Mouse (Mus musculus) right cerebral cortex, postnatal 10 days (tissue): ENCODE measurements around the gene Avil.

Source experiments
- DNase-seq, 2 experiments: peaks; one replicate each; pipeline ENCODE4 v3.0.0; 2021; ENCODE audit warnings: low spot score in 2 of 2

Avil gene

DNA sequence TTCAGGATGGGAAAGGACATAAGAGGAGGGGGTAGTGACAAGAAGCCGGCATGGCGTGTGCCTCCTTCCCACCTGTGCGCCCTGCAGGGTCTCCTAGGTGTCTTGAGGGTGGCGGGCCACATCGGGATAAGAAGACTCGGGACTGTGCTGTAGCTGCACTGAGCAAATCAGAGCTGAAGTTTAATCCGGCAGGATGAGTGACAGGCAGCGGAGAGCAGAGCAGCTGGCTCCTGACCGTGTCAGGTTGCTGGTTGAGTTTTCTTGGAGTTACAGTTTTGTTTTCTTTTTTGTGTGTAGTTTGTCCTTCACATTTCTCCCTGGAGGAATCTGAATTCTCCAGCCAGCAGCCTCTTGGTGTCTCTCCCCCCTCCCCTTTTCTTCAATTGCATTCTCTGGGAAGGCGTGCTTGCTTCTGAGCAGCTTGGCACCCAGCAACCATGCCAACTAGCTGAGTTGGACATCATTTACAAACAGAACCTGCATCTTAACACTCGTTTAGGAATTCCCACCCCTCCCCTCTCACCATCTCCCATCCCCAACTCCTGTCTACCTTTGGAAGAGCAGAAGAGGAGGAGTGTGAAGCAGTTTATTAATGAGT is 19.5 kb upstream of the Avil start:
- peak in 1 of 2 experiments; percentile 58 for DNase-seq

DNA sequence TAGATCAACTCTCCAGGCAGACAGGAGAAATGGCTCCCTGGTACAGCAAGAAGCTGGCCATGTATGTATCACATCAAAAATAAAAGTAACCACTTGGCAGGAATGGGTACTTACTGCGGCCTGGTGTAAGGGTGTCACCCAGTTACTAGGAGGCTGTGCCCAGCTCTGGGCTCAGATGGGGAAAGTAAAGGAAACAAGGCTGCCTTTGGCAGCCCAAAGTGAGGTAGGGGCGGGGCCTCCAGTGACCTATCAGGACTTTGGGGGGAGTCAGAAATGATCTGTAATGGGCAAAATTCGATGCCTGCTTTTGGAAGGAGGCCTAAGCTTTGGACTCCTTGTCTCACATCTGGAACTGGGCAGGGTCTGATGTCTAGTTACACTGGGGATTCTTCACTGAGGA is 18.8 kb upstream of the Avil start:
- DNase-seq: peak in 1 of 2 experiments; percentile 32

DNA sequence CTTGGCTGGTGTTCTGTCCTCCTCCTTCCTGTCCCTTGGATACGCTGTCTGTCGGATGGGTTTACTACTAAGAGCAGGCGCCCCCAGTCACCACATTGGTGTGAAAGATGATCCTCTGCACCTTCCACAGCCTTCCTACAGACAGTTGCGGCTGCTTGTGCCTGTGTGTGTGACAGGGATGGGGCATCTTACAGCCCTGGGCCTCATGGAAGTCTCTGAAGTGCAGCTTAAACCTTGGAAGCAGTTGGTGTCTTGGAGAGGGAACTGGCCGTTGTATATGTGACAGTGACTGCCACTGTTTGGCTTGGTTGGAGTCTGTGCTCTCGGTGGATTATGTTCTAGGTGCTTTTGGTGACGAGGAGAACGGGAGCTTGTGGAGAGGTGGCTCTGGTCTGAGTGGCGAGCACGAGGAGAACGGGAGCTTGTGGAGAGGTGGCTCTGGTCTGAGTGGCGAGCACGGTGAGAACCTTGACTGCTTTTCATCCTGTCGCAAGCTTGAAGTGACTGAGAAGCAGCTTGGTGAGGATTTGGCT is 17.2 kb upstream of the Avil start:
- DNase-seq: peak in 1 of 2 experiments; percentile 32

DNA sequence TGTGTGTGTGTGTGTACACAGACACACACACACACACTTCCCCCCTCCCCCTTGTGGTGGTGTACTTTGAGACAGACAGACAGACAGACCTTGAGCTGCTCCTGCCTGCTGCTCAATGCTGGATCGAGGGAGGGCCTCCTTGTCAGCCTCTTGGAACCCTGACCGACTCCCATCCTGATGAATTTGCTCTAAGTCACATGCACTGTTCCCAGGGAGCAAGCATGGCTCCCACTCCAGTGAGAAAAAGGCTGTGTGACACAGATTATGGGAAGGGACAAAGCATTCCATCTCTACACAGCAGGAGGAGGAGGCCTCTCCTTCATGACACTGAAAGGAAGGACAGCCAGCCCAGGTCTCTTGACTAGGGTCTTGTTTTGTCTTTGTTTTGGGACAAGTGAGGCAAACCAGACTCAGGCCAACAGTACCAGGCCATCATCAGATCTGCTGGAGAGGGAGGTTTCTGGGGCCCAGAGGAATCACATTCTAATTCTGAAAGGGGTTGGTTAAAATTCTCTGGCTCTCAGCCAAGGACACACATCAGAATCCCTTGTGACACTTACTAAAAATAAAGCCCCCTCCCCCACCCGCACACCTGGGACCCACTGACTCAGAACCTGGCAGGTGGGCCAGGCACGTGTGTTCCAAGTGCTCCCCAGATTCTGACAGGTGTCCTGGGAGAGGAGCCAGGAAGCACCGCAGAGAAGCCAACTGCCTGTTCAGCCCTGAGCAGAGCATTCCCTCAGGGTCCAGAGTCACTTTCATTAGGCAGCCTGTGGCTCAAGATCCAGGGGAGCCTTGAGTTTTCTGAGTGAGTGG is 16.1 kb upstream of the Avil start:
- DNase-seq: peak; percentile 63 to 71

DNA sequence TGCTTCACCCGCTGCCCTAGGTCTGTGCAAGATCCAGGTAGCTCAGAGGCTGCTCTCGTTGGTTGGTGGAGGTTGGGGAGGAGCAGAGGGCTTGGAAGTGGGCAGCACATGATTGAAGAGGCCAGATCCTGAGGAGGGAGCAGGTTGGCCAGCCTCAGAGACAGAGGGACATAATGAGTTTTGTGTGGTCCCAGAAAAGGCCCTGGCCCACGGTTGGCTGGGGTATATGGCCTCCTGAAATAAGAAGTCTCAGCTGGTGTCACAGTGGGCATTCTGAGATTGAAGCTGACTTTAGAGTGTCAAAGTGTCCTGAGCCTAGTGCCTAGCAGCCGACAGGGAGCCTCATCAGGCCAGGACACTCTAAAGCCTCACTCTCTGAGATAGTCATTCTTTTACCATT is 15.4 kb upstream of the Avil start:
- DNase-seq: peak in 1 of 2 experiments; percentile 26

DNA sequence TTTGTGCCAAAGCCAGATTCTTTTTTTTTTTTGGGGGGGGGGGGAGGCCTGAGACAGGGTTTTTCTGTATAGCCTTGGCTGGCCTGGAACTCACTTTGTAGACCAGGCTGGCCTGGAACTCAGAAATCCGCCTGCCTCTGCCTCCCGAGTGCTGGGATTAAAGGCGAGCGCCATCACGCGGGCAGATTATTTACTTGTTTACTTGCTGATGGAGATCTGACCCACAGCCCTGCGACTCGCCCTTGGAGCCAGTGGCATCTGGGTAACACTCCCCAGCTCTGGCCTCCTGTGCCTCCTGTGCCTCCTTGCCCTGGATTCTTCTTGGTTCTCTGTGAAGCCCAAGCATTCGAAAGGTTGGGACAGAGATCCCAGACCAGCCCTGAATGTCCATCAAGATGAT is 14.9 kb upstream of the Avil start:
- DNase-seq: no peak

DNA sequence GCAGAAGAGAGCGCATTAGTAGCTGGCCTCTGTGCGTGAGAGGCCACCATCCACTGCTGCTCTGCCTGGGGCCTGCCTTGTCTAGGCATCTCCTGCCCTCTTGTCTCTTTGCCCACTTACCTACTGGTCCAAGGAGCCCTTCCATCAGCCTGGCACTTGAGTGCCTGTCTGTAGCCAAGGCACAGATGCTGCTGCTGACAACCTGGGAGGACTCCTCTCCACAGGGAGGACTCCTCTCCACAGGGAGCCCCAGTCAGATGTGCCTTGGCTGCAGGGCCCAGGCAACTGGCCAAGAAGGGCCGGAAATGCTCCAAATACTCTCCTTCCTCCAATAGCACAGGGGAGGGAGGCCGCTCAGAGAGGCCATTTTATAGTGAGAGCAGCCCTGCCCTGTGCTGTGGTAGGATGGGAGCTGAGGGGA is 14.0 kb upstream of the Avil start:
- DNase-seq: peak; percentile 85 to 88

DNA sequence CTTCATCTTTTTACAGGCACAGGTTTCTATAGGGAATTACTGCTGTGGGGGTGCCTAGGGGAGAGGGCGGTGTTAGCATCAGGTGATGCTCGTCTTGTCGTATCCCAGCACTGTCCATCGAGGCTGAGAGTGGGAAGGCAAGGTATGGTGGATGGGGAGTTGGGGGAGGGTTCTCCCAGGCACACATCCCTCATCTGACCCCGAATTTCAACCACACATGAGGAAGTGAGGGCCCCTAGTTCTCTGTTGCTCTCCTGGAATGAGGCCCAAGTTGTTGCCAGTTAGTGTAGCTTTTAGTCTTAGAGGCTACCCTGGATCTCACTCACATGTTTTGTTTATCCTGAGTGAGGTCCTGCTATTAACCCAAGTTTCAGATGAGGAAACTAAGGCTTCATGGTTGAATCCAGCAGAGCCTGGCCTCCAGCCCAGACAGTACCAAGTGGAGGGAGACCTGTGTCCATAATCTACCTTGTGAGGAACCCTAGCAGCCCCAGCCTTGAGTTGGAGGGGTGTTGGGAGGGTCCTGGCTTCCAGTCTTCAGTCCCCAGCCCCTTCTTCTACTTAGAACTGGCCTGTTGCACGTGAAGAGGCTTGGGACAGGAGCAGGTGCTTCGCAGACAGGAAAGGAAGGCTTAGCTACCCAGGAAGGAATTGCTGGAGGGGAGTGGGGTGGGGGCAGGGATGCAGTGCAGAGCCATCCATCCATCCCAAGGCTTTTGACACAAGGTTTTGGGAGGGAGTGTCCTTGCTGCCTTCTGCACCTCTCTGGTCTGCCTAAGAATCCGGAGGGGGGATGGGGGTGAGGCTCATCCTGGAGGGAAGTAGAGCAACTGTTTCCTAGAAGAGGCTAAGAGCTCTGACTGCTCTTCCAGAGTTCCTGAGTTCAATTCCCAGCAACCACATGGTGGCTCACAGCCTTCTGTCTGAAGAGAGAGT is 13.1 kb upstream of the Avil start:
- DNase-seq: no peak

DNA sequence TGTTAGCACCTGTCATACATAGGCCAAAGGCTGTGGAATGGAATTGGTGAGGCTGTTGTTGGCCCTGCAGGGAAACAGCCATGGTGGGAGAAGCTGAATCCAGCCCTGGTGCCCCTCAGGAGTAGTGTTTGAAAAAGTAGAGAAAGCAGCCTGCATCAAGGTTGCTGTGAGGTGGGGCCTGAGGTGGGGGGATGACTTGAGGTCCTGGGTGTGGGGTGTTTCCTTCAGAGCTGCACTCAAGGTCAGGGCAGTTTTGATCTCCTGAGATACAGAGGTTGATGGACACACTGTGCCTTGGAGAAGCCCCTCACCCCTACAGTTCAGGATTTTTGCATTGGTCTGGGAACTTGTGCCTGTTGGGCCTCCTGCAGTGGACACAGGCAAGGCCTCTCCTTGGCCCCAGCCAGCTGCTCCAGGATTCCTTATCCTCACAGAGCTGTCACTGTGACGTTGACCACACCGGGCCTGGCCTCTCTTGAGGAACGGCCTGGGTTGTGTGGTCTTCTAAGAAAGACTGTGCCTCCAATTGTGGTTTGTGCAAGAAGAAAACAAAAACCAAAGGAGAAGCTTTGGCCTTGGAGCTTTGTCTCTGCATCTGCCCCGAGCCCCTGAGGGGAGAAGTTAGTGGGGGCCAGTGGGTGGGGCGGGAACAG is 11.9 kb upstream of the Avil start:
- no peak for DNase-seq

DNA sequence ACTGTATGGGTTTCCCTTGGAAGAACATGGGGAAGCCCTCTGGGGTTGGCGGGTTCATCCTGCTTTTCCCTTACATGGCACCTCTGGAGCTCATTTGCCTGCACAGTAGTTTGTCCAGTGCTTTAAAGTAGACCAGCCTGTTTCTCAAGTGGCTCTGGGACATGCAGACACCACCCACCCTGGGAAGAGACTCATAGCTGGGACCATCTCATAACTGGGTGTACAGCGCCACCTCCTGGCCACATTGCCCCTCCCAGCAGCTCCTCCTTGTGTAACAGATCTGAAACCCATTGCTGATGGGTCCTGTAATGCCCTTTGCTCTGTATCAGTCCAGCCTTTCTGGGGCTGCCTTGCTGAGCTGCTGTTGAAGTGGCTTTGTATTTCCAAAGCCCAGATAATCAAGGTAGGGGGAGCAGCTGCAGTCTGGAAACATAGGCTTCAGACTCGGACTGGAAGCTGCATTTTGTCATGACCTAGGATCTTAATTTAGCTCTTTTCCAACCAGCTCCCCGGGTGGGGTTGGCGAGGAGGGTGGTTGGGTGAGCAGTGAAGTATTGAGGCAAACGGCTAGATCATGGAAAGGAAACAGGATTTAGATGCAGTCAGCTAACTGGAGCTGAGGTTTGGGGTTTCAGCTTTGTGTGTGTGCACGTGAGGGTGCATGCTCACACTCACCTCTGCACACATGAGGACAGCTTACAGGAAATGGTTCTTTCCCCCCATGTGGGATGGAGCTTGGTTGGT is 10.0 kb upstream of the Avil start:
- DNase-seq: peak; percentile 86 to 87

DNA sequence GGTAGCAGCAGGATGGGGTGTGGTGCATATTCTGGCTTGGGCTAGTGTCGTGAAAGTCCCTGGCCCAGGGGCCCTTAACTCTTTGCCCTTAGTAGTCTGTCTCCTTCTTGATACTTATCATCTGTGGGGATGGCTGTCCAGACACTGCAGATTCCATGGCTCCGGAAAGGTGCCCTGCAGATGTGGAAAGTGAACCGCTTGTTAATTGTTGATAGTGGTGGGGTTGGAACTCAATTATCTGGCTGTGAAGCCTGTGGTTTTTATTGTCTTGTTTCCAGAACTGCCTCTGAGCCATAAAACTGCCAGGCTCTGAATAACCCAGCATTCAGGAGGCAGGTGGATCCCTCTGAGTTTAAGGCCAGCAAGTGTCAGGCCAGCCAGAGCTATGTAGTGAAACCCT is 8.8 kb upstream of the Avil start:
- DNase-seq: no peak

DNA sequence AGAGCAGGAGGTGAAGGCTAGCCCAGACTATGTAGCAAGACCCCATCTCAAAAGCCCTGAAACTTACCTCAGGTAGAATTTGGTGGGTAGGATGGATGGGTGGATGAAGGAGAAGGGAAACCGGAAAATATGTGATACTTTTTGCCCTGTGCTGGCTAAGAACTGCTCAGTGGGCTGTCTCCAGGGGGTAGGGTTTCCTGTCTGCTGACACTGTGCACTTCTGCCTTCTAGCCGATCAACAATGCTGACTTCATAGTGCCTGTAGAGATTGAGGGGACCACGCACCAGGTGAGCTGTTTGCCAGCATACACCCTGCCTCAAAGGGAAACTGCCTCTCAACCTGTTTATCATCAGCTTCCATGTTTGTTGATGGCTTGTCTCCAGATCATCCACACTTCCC is 6.9 kb upstream of the Avil start:
- no peak for DNase-seq

DNA sequence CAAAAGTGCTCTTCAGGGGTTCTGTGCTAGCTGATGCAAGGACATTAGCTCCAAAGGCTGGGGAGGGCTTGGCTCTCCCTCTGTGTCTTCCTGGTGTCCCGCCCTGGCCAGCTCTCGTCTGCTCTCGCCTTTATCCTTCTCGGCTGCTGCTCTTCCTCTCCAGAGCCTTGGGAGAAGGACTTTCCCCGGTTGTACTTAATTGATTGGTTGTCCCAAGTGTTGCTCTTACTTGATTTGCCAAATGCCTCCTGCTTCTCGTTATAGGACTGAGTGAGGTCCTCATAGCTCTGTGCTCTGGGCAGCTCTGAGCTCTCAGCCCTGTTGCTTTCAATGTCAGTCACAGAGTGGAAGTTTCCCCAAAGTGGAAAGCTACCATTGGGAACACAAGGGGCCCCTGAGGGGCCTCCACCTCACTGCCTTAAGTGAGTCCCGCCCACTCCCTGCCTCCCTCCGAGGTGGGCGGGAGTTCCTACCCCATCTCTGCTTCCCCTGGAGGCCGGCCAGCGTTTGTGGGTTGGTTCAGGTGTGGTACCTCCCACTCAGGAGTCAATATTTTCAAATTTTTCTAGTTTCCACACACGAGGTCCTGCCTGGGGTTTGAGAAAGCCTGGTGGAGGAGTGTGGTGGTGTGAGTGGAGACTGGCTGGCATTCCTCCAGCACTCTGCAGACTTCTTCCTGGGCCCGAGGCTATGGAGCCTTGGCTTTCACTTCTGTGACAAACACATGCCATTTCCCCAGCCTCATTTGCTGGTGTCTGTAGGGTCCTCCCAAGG is 3.0 kb upstream of the Avil start:
- no peak for DNase-seq

DNA sequence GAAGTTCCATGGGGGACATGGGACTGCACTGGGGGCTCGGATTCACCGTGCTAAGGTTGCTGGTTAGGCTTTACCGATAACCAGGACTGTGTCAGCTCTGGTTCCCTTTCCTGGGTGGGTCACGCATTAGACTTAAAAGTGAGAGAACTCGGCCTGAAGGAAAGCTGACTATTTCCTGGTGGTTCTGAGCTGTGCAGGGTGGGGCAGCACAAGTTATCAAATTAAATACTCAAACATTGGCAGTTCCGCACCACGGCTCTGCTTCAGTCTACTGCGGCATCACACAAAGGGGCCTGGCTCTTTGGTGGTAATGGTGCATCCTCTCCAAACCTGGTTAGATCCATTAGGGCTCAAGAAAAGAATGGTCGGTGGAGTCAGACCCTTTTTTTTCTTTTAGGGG is 788 bp downstream of the Avil start:
- DNase-seq: no peak

DNA sequence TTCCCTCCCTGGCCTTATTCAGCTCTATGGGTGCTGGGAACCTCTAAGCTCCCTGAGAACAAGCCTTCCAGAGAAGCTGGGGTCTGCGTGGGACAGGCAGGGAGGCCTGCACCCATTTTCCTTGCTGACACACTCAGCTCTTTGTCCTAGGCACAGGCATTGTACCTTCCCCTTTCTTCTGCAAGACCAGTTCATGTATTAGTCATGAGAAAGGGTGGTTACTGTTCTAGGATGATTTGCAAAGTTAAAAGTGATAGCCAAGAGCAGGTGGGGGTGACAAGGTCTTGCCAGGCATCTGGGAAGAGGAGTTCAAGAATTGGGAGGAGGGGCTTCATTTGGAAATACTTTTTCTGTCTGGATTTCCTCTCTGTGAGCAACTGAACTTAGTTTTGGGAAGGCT is 1.5 kb downstream of the Avil start:
- no peak for DNase-seq

DNA sequence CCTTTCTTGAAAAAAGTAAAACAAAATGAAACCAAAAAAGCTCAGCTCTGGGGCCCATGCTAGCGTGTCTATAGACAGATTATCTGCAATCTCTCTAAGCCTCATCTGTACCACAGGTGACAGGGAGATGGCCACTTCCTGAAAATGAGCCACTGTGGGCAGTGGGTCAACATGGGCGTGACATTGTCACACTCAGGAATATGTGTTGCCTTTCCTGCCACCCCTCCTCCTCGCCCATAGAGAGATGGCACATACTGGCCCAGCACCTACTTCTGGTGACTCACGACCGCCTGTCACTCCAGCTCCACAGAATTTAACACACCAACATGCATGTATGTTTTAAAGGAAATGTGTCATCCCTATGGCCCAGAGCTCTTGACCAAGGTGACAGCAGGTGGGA is 2.3 kb downstream of the Avil start:
- no peak for DNase-seq

DNA sequence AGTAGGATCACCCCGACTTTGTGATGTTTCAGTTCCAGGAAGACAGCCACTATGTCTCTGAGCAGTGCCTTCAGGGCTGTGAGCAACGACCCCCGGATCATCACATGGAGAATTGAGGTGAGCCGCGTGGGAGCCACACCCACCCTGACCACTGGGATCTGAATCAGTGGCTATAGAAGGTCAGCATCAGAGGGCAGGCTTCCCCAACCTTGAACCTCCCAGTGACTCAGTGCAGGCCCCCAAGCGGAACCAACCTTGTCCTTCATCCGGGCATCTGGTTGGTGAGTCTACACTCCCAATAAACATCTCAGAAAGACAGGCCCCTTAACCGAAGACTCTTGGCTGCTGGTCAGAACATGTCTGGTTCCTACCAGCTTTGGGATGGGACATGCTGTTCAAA is 2.8 kb downstream of the Avil start:
- no peak for DNase-seq

DNA sequence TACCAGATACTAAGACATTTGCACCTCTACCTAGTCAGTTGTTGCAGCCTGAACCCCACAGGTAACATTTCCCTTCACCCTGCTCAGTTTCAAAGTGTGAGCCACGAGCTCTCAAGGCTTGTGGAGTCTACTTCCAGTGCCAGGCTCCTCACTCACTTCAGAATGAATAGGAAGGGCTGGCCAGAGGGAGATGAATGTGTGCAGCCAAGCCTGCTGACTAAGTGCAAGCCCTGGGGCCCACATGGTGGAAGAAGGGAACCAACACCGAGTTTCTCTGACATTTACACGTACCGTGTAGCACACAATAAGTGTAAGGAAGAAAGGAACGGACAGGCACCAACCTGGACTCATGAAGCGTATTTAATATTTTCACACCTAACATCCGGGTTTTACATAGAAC is 3.3 kb downstream of the Avil start:
- no peak for DNase-seq

DNA sequence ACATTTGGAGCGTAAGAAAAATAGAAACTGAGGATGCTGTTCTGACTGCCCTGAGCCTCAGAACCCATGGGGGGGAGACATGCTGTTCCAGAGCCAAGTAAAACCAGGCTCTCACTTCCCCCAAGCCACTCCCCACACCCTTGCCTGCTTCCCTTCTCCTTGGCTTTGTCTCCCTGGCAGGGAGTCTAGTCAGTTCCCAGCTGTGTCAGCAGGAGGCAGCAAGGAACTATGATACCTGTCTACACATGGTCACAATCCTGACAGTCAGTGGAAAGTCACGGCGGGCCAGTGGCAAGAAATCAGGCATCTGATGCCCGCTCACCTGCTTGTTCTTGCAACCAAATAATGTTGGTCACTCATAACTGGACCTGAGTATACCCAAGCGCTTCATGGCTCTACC is 16.0 kb downstream of the Avil start:
- no peak for DNase-seq

DNA sequence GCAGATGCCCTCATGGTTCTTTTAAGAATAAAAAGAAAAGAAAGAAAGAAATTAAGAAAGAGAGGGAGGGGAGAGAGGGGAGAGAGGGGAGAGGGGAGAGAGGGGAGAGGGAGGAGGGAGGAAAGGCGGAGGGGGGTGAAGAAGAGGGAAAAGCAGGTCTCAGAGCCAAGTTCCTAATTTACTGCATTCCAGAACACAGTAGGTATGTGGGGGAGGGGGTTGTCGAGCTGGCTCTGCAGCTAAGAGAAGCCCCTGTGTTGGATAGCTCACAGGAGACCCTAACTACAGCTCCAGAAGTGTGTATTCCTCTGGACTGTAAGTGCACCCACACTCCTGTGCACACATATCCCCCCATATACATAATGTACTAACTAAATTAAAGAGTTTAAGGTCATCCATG is 16.6 kb downstream of the Avil start:
- no peak for DNase-seq
